Mouse (Mus musculus): ENCODE measurements around the gene Maml1.

- TF ChIP-seq POLR2A (IDR thresholded peaks at IDR 0.05; ENCODE audit: insufficient read depth, low read length), result no peak
- no peak for TF ChIP-seq CTCF (IDR thresholded peaks at IDR 0.05; ENCODE audit: low read depth, low read length)
Measured at GRCm38 (mm10) chr11:50207344-50207743, 84.8 kb downstream of the Maml1 start.

All from ES-Bruce4 (cell line).